Mouse (Mus musculus): ENCODE data around the gene Stx16. TPM values are rescaled to one million over a fixed set of nuclear protein-coding genes. Genes with fewer than 3 reads are reported as not detected.

Stx16 gene
- polyA plus RNA-seq, 1 experiment from 2014 or later, result 12.9 TPM

DNA sequence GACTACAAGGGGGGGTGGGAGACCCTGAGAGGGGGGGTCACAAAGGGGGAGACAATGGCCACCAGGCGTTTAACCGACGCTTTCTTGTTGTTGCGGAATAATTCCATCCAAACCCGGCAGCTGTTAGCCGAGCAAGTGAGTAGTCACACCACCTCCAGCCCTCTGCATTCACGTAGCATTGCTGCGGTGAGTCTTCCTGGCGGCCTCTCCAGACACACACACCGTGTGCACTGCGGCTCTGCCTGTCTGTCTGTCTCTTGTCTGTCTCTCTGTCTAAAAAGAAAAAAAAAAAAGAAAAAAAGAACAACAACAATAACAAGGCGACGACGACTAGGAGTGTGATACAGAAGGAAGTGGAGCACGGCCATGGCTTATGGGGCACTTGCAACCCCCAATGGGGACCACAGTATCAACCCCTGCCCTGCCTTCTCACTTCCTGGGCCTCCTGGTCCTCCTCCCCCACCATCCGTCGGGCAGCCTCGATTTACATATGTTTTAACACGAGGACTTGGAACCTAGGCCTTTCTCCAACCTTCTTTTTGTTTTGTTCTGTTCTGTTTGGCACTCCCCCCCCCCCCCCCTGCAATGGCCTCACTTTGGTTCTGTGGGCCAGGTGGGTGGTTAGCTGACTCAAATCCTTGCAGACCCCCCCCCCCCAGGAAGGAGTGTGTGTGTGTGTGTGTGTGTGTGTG is 1.0 kb downstream of the Stx16 start:
- no peaks in the 10 kb centered on the region for H3K27me3 ChIP-seq
- no peaks in the 10 kb centered on the region for H3K9me3 ChIP-seq
- H3K4me2 ChIP-seq (replicated peaks), result peak overlapping the region; percentile 88
- peak overlapping the region; percentile 96 for H3K27ac ChIP-seq
- peak overlapping the region; percentile 85 for H3K4me3 ChIP-seq
- WGBS, result 0% methylated on average over 19 of the region's 19 CpGs
- H3K36me3 ChIP-seq, result no peaks in the 10 kb centered on the region
- peaks cover 23% of the 10 kb centered on the region for H3K4me1 ChIP-seq
- peak overlapping the region; percentile 86 for H3K9ac ChIP-seq
- no peak for ATAC-seq (ENCODE audit: insufficient number of reproducible peaks, insufficient read depth, low FRiP score, low TSS enrichment)

- peaks cover 23% of the 10 kb centered on the region for H3K4me1 ChIP-seq
- no peak for ATAC-seq (ENCODE audit: insufficient number of reproducible peaks, insufficient read depth, low FRiP score, low TSS enrichment)
- H3K27me3 ChIP-seq, result no peaks in the 10 kb centered on the region
- H3K4me3 ChIP-seq, result peak overlapping the region; percentile 85
- no peaks in the 10 kb centered on the region for H3K9me3 ChIP-seq
- no peaks in the 10 kb centered on the region for H3K36me3 ChIP-seq
- 9% methylated on average over 11 of the region's 11 CpGs for WGBS
- peak overlapping the region; percentile 96; the same call in 1 of the 2 replicates for H3K27ac ChIP-seq
- peak overlapping the region; percentile 86 for H3K9ac ChIP-seq
- H3K4me2 ChIP-seq (replicated peaks), result peak overlapping the region; percentile 88
These were observed 1.7 kb downstream of the Stx16 start for GRCm38 (mm10) chr2:174077776-174078338.

DNA sequence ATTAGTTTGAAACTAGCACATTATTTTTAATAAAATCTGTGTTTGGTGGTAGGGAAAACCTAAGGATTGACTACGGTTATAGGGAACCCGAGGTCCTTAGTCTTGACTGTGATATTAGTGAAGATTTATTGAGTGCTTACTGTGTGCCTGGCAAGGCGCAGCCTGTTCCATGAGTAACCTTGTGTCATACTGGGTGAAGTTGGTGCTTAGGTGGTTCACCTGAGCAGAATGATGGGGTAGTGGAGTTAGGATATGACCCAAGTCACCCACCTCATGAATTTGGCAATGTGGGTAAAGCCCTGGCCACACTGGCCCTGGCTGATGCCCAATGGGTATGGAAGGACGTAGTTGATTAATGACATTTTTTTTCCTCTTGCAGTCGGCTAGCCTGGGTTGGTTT is 5.7 kb downstream of the Stx16 start:
- H3K36me3 ChIP-seq, result no peaks in the 10 kb centered on the region
- H3K4me1 ChIP-seq, result peaks cover 15% of the 10 kb centered on the region; the same call in 1 of the 2 replicates
- no peak overlapping the region for H3K4me3 ChIP-seq
- ATAC-seq (ENCODE audit: insufficient number of reproducible peaks, insufficient read depth, low FRiP score, low TSS enrichment), result no peak
- no peak overlapping the region for H3K4me2 ChIP-seq (replicated peaks)
- no peaks in the 10 kb centered on the region for H3K9me3 ChIP-seq
- no peak overlapping the region for H3K9ac ChIP-seq
- H3K27me3 ChIP-seq, result no peaks in the 10 kb centered on the region
- WGBS, result 86% methylated on average over 5 of the region's 5 CpGs
- H3K27ac ChIP-seq, result no peak overlapping the region

DNA sequence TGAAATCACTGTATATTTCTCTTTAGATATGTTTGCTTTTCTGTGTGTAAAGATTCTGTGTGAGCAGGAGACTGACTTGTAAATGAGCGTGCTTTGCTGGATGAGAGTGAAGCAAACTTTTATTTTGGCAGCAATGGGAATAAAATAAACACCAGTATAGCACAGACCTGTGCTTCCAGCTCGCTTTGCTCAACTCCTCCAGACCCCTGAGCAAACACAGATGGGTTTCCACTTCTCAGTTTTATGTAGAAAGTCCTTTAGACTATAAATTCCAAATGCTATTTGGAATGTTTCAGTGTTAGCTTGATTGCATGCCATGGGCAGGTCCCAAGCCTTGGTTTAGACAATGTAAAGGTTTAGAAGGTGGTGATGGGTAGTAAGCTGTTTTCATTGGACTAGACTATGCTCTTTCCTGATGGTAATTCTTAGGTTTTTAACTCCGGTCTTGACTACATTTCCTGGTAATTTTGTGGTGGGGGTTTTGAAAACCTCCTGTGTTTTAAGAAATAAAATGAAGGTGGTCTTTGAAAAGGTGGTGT is 6.3 kb downstream of the Stx16 start:
- no peak for ATAC-seq (ENCODE audit: insufficient number of reproducible peaks, insufficient read depth, low FRiP score, low TSS enrichment)
- WGBS, result 71% methylated on average over 3 of the region's 3 CpGs
- H3K36me3 ChIP-seq, result no peaks in the 10 kb centered on the region

GRCm38 (mm10) chr2:174095086-174095485 is 19.0 kb downstream of the Stx16 start:
- Histone ChIP-seq H3K4me1 (no peaks in the 10 kb centered on the region), H3K9ac (no peak overlapping the region), H3K4me3 (no peak overlapping the region), H3K9me3 (no peaks in the 10 kb centered on the region), H3K27me3 (no peaks in the 10 kb centered on the region), H3K36me3 (peaks cover 35% of the 10 kb centered on the region), H3K27ac (no peak overlapping the region), H3K4me2 (replicated peaks) (no peak overlapping the region)
- no peak for ATAC-seq (ENCODE audit: insufficient number of reproducible peaks, insufficient read depth, low FRiP score, low TSS enrichment)
- 94% methylated on average over 3 of the region's 3 CpGs for whole genome bisulfite sequencing

More for the DNA sequence above, 6.3 kb downstream of the Stx16 start:
- Histone ChIP-seq H3K9me3 (no peaks in the 10 kb centered on the region), H3K4me3 (no peak overlapping the region), H3K9ac (no peak overlapping the region), H3K4me1 (peaks cover 11% of the 10 kb centered on the region; the same call in 1 of the 2 replicates), H3K27me3 (no peaks in the 10 kb centered on the region), H3K27ac (no peak overlapping the region), H3K4me2 (replicated peaks) (no peak overlapping the region)

GRCm38 (mm10) chr2:174102399-174102798 is 26.3 kb downstream of the Stx16 start:
- 42% methylated on average over 7 of the region's 7 CpGs for WGBS
- H3K9me3 ChIP-seq, result no peaks in the 10 kb centered on the region
- no peak overlapping the region for H3K4me3 ChIP-seq
- H3K9ac ChIP-seq, result 0 out of 2 replicates have a peak overlapping the region, but pooled peaks have one; percentile 8
- no peak overlapping the region for H3K27ac ChIP-seq
- no peak for ATAC-seq (ENCODE audit: insufficient number of reproducible peaks, insufficient read depth, low FRiP score, low TSS enrichment)
- H3K27me3 ChIP-seq, result no peaks in the 10 kb centered on the region
- H3K36me3 ChIP-seq, result 0 out of 2 replicates have a peak, but pooled peaks cover 5% of the 10 kb centered on the region
- no peak overlapping the region for H3K4me2 ChIP-seq (replicated peaks)
- H3K4me1 ChIP-seq, result 0 out of 2 replicates have a peak, but pooled peaks cover 3% of the 10 kb centered on the region

GRCm38 (mm10) chr2:174103527-174103926 is 27.4 kb downstream of the Stx16 start:
- Histone ChIP-seq H3K9me3 (no peaks in the 10 kb centered on the region), H3K27ac (no peak overlapping the region), H3K27me3 (no peaks in the 10 kb centered on the region), H3K4me1 (0 out of 2 replicates have a peak, but pooled peaks cover 3% of the 10 kb centered on the region), H3K9ac (no peak overlapping the region), H3K4me2 (replicated peaks) (no peak overlapping the region), H3K4me3 (no peak overlapping the region), H3K36me3 (0 out of 2 replicates have a peak, but pooled peaks cover 5% of the 10 kb centered on the region)
- no peak for ATAC-seq (ENCODE audit: insufficient number of reproducible peaks, insufficient read depth, low FRiP score, low TSS enrichment)
- 93% methylated on average over 4 of the region's 4 CpGs for WGBS

DNA sequence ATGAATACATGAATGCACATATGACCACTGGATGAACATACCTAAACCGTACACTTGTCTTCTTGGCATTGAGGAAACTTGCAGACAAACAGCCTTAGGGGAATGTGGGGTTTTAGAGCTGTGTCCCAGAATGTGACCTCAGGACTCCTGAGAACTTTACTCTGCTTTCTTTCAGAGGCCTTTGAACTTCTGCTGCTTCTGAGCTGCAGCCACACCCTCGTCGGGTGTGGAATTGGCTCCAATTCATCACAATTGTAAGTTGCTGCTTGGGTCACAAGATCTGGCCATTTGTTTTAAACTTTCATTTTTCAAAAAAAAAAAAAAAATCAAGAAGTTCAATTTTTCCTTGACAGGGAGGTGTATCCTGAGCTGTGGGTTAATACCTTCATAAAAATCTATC is 31.3 kb downstream of the Stx16 start:
- no peak overlapping the region for H3K27ac ChIP-seq
- H3K36me3 ChIP-seq, result no peaks in the 10 kb centered on the region
- no peak overlapping the region for H3K4me3 ChIP-seq
- no peaks in the 10 kb centered on the region for H3K27me3 ChIP-seq
- no peak overlapping the region for H3K4me2 ChIP-seq (replicated peaks)
- H3K9ac ChIP-seq, result no peak overlapping the region
- no peaks in the 10 kb centered on the region for H3K9me3 ChIP-seq
- 80% methylated on average over 3 of the region's 3 CpGs for WGBS
- peaks cover 14% of the 10 kb centered on the region for H3K4me1 ChIP-seq
- no peak for ATAC-seq (ENCODE audit: insufficient number of reproducible peaks, insufficient read depth, low FRiP score, low TSS enrichment)

DNA sequence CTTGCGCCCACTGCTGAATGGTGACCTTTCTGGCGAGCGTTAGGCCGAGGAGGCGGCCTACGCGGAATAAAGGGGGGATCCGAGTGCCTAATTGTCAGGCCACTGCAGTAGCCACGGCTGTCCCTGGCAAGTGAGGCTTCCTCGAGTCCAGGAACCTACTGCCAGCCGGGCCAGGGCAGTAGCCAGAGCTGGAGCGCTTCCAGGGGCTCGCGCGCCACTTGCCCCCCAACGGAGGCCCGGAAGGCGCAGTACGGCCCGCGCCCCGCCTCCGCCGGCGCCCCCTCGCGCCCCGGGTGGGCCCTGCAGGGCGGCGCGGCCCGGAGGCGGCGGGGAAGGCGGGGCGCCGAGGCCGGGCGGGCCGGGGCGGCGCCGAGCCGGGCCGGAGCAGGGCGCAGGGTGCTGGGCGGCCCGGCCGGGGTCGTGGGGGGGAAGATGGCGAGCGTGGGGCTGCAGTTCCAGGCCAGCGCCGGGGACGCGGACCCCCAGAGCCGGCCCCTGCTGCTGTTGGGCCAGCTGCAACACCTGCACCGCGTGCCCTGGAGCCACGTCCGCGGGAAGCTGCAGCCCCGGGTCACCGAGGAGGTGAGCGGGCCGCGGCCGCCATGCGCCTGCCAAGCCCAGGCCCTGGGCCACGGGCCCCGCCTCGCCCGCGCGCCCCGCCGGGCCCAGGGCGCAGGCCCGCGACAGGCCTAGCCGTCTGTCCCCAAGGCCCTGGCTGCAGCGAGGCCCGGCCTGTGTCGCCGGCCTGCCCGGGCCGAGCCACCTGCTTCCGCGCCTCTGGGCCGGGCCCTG is 34.1 kb downstream of the Stx16 start, which contains the start of gene Npepl1:
Gene Npepl1, plus strand, starts transcription at position 359 of the 792 bp plus-strand sequence.
- 3% methylated on average over 77 of the region's 90 CpGs for WGBS
- no peaks in the 10 kb centered on the region for H3K9me3 ChIP-seq
- peaks cover 17% of the 10 kb centered on the region; the same call in 1 of the 2 replicates for H3K36me3 ChIP-seq
- peak within 1 kb of the TSS; percentile 86 for H3K9ac ChIP-seq
- H3K4me3 ChIP-seq, result peak within 1 kb of the TSS; percentile 56
- H3K4me1 ChIP-seq, result peaks cover 11% of the 10 kb centered on the region
- H3K4me2 ChIP-seq (replicated peaks), result peak within 1 kb of the TSS; percentile 91
- peak within 1 kb of the TSS; percentile 72 for H3K27ac ChIP-seq
- ATAC-seq (ENCODE audit: insufficient number of reproducible peaks, insufficient read depth, low FRiP score, low TSS enrichment), result peak; percentile 73
- H3K27me3 ChIP-seq, result no peaks in the 10 kb centered on the region

GRCm38 (mm10) chr2:174110783-174111549 is 34.9 kb downstream of the Stx16 start:
- Histone ChIP-seq H3K4me2 (replicated peaks) (peak overlapping the region; percentile 91), H3K4me1 (peaks cover 11% of the 10 kb centered on the region), H3K4me3 (peak overlapping the region; percentile 56), H3K27me3 (no peaks in the 10 kb centered on the region), H3K9ac (peak overlapping the region; percentile 86), H3K36me3 (peaks cover 25% of the 10 kb centered on the region; the same call in 1 of the 2 replicates), H3K9me3 (no peaks in the 10 kb centered on the region), H3K27ac (peak overlapping the region; percentile 72)
- 48% methylated on average over 33 of the region's 33 CpGs for WGBS
- peak; percentile 12; the same call in 1 of the 2 replicates for ATAC-seq (ENCODE audit: insufficient number of reproducible peaks, insufficient read depth, low FRiP score, low TSS enrichment)

DNA sequence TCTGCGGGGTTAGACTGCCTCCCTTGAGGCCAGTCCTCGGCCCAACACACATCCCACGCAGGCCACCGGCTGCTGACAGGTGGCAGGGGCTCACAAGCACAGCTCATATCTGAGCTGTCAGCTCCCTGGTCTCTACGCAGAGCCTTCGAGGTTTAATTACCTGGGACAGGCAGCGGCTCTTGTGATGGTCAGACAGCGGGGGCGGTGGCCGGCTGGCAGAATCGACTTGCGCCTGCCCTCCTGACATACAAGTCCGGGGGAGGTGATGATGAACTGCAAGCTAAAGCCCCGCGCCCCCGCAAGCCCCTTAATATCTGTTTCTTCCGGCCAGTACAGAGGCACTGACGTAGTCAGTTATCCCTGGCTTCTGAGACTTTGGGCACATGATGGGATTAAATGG is 36.8 kb downstream of the Stx16 start:
- no peaks in the 10 kb centered on the region for H3K9me3 ChIP-seq
- H3K4me2 ChIP-seq (replicated peaks), result no peak overlapping the region
- H3K27me3 ChIP-seq, result no peaks in the 10 kb centered on the region
- no peak overlapping the region for H3K4me3 ChIP-seq
- H3K9ac ChIP-seq, result no peak overlapping the region
- H3K4me1 ChIP-seq, result peaks cover 11% of the 10 kb centered on the region
- 84% methylated on average over 18 of the region's 18 CpGs for WGBS
- peaks cover 25% of the 10 kb centered on the region; the same call in 1 of the 2 replicates for H3K36me3 ChIP-seq
- ATAC-seq (ENCODE audit: insufficient number of reproducible peaks, insufficient read depth, low FRiP score, low TSS enrichment), result no peak
- no peak overlapping the region for H3K27ac ChIP-seq
